Mouse (Mus musculus) ES-Bruce4 (cell line): ENCODE measurements around the gene Kirrel.

Source experiments
- CTCF ChIP-seq: IDR thresholded peaks from one replicate; pipeline ENCODE4 v1.8.1; 2011; ENCODE audit warnings: low read depth, low read length
- EP300 ChIP-seq: IDR thresholded peaks from 2 replicates; pipeline ENCODE4 v1.6.1; 2011; ENCODE audit warnings: low read depth, low read length; ENCODE audit not compliant: insufficient read depth

GRCm38 (mm10) chr3:87196637-87197036 is 22.1 kb upstream of the Kirrel start:
- TF ChIP-seq EP300 (no peak), CTCF (no peak)
